In genomic region chr14:25768261-25768893, GRCm38 (mm10) we compare ENCODE assay signal across 8 mouse cellular contexts. TPM values are rescaled to one million over a fixed set of nuclear protein-coding genes. Genes with fewer than 3 reads are reported as not detected.
DNase-seq lines count a peak whose midpoint lies in the region; ATAC-seq and TF ChIP-seq lines count a peak whose summit lies in the region.

No protein-coding gene starts in this region.

- no peak; the same call in 1 of the 2 replicates for TF ChIP-seq CTCF in intestine, postnatal 0 days (IDR thresholded peaks at IDR 0.05; ENCODE audit: low read depth)
- no peak for TF ChIP-seq CTCF in lung, postnatal 0 days (IDR thresholded peaks at IDR 0.05)

- no peak for TF ChIP-seq EP300 in lung, postnatal 0 days (IDR thresholded peaks at IDR 0.05)

- peak overlapping the region; percentile 97 for H3K4me2 ChIP-seq in intestine, postnatal 0 days (replicated peaks; ENCODE audit: low read depth)
- H3K4me2 ChIP-seq in lung, postnatal 0 days (replicated peaks; ENCODE audit: low read depth, low read length), result peak overlapping the region; percentile 88

- ATAC-seq in granulocyte monocyte progenitor cell, adult 5-6 weeks (replicated peaks; ENCODE audit: poor library complexity, severe bottlenecking), result peak; percentile 34
- peak; percentile 48 for ATAC-seq in intestine, postnatal 0 days
- peak; percentile 39 for ATAC-seq in lung, postnatal 0 days

- peak overlapping the region; percentile 71 for H3K4me3 ChIP-seq in intestine, postnatal 0 days (ENCODE audit: low read depth, low read length)
- peak overlapping the region; percentile 76 for H3K4me3 ChIP-seq in lung, postnatal 0 days (ENCODE audit: low read depth, low read length)

- under 1% methylated on average over 43 of the region's 50 CpGs for WGBS in intestine, postnatal 0 days
- 1% methylated on average over 25 of the region's 50 CpGs for WGBS in lung, postnatal 0 days

- peak overlapping the region; percentile 83 for H3K9ac ChIP-seq in intestine, postnatal 0 days (ENCODE audit: low read depth, low read length)
- peak overlapping the region; percentile 83 for H3K9ac ChIP-seq in lung, postnatal 0 days (replicated peaks; ENCODE audit: low read depth)

- H3K9me3 ChIP-seq in intestine, postnatal 0 days (ENCODE audit: control insufficient read depth), result no peaks in the 10 kb centered on the region
- no peaks in the 10 kb centered on the region for H3K9me3 ChIP-seq in lung, postnatal 0 days (ENCODE audit: low read length)

- peak overlapping the region; percentile 75 for H3K27ac ChIP-seq in intestine, postnatal 0 days (ENCODE audit: low read depth, low read length)
- H3K27ac ChIP-seq in lung, postnatal 0 days (ENCODE audit: low read length), result peak overlapping the region; percentile 90

- DNase-seq in 3134 (ENCODE audit: extremely low read depth, insufficient read length, low spot score), result peak; percentile 74
- peak; percentile 16 to 34 for DNase-seq in CD8-positive naive resting alpha-beta T cell, adult 2 months (ENCODE audit: low read depth in 2 of 2, low spot score in 2 of 2)
- peak; percentile 24 for DNase-seq in c-Kit-positive CD71-positive TER-119-positive erythroid progenitor cells, embryonic 14.5 days (ENCODE audit: low spot score)
- DNase-seq in lung, postnatal 0 days (ENCODE audit: low spot score), result peak; percentile 54
- peak; percentile 41 to 47 for DNase-seq in spleen, postnatal 10 days (ENCODE audit: low spot score in 2 of 2)
- no peak for DNase-seq in yolk sac, embryonic 10.5 days (ENCODE audit: low spot score)

- H3K27me3 ChIP-seq in intestine, postnatal 0 days (replicated peaks; ENCODE audit: control insufficient read depth, insufficient read depth, low read length), result no peaks in the 10 kb centered on the region; the same call in 1 of the 2 replicates
- no peaks in the 10 kb centered on the region for H3K27me3 ChIP-seq in lung, postnatal 0 days (replicated peaks; ENCODE audit: insufficient read depth, low read length)

- no peaks in the 10 kb centered on the region; the same call in 1 of the 2 replicates for H3K4me1 ChIP-seq in intestine, postnatal 0 days (replicated peaks; ENCODE audit: control insufficient read depth, insufficient read depth, low read length)
- peaks cover 3% of the 10 kb centered on the region; the same call in 1 of the 2 replicates for H3K4me1 ChIP-seq in lung, postnatal 0 days (ENCODE audit: insufficient read depth, low read depth, low read length)

- no peaks in the 10 kb centered on the region for H3K36me3 ChIP-seq in intestine, postnatal 0 days (ENCODE audit: control insufficient read depth, insufficient read depth)
- H3K36me3 ChIP-seq in lung, postnatal 0 days (ENCODE audit: insufficient read depth, low read length), result no peaks in the 10 kb centered on the region; the same call in 1 of the 2 replicates

RNA-seq across cellular contexts. Expression of gene Zcchc24, which starts 0.5 kb away (rescaled TPM):
- 0.54 and 1.5 TPM in 2 replicates for total RNA-seq in granulocyte monocyte progenitor cell, adult 5-6 weeks (2014; fragmentation: Nextera tagmentation)
- 1.3 and 1.6 TPM in 2 replicates for total RNA-seq in granulocyte monocyte progenitor cell, adult 5-6 weeks (2017)
- 10.3 and 12.1 TPM in 2 replicates for polyA plus RNA-seq in intestine, postnatal 0 days (2015; fragmentation: Nextera tagmentation; extraction: Ambion mirVana)
- 19.3 and 19.5 TPM in 2 replicates for polyA plus RNA-seq in lung, postnatal 0 days (2015; fragmentation: Nextera tagmentation; extraction: Ambion mirVana)
